10 mouse cellular contexts compared by ENCODE assay signal in the genomic region with DNA sequence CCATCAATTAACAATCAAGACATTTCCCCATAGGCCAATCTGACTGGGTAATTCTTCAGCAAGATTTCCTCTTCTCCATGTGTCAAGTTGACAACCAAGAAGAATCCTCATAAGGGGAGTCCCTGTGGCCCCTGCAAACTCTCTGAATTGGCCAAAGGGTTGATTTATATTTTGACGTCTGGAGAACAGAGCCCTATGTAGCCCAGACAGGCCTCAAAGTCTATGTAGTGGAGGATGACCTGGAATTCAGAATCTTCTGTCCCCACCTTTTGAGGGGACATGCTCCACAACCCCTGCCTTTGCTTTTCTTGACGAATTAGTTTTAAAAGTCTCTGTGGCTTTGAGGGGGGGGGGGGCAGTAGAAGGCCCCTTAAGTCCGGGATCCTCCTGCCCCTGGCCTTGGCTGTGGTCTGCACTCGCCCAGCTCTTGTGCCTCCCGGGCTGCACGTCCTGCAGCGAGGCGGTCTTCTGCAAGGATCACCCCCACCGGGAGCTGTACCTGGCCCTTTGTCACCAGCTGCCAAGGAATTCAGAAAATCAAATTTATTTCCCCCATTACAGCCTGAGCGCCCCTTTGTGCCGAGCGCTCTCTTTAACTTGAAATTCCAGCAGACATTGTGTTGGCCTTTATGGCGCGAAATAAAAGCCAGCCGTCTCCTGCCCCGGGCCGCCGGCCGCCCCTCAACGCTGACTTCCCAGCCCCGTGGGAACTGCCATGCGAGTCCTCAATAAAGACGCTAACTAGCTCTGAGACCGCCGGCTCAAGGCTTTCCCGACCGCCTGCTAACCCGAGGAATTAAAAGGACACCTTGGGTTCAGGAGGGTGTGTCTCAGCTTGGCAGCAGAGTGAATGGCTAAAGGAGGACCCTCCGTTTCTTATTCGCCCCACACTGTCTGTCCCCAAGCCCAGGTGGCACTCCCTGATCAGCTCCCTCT. TPM values are rescaled to one million over a fixed set of nuclear protein-coding genes. Genes with fewer than 3 reads are reported as not detected.
DNase-seq lines count a peak whose midpoint lies in the region; ATAC-seq and TF ChIP-seq lines count a peak whose summit lies in the region.
"Had no signal": no experiment of that assay in that cellular context is flagged by ENCODE, and none has a peak within 500 bp of the region (broad histone marks: within the 10 kb centered on the region; RNA-seq: fewer than 3 reads in every experiment).

No protein-coding gene starts in this region.

- TF ChIP-seq EP300 in stomach, postnatal 0 days (optimal IDR thresholded peaks at IDR 0.05), result no peak

- H3K27ac ChIP-seq in lung, embryonic 16.5 days (ENCODE audit: low read length), result no peak overlapping the region
- H3K27ac ChIP-seq in forebrain, embryonic 13.5 days, result no peak overlapping the region
- H3K27ac ChIP-seq in limb, embryonic 15.5 days, result no peak overlapping the region
- H3K27ac ChIP-seq in stomach, postnatal 0 days (replicated peaks), result no peak overlapping the region

- ATAC-seq in lung, embryonic 16.5 days (ENCODE audit: low read depth), result peak; percentile 41; the same call in 1 of the 2 replicates
- ATAC-seq in forebrain, embryonic 13.5 days, result no peak
- ATAC-seq in limb, embryonic 15.5 days (ENCODE audit: insufficient number of reproducible peaks, low FRiP score, low TSS enrichment, low read depth), result no peak
- no peak for ATAC-seq in stomach, postnatal 0 days (ENCODE audit: low FRiP score, low TSS enrichment)

- H3K36me3 ChIP-seq in lung, embryonic 16.5 days (ENCODE audit: control insufficient read depth, insufficient read depth, low read length), result no peaks in the 10 kb centered on the region
- H3K36me3 ChIP-seq in forebrain, embryonic 13.5 days (ENCODE audit: poor library complexity, severe bottlenecking), result no peaks in the 10 kb centered on the region
- no peaks in the 10 kb centered on the region for H3K36me3 ChIP-seq in limb, embryonic 15.5 days
- H3K36me3 ChIP-seq in stomach, postnatal 0 days (ENCODE audit: control insufficient read depth, insufficient read depth, low read length), result no peaks in the 10 kb centered on the region

- H3K27me3 ChIP-seq in lung, embryonic 16.5 days (ENCODE audit: control insufficient read depth, insufficient read depth, low read depth, low read length), result no peaks in the 10 kb centered on the region
- peaks cover 71% of the 10 kb centered on the region for H3K27me3 ChIP-seq in forebrain, embryonic 13.5 days
- no peaks in the 10 kb centered on the region; the same call in 1 of the 2 replicates for H3K27me3 ChIP-seq in limb, embryonic 15.5 days
- H3K27me3 ChIP-seq in stomach, postnatal 0 days (ENCODE audit: control insufficient read depth, insufficient read depth, low read length), result no peaks in the 10 kb centered on the region

- H3K4me2 ChIP-seq in lung, embryonic 16.5 days (ENCODE audit: low read depth, low read length), result peak overlapping the region; percentile 28; the same call in 1 of the 2 replicates
- peak overlapping the region; percentile 51 for H3K4me2 ChIP-seq in forebrain, embryonic 13.5 days
- H3K4me2 ChIP-seq in limb, embryonic 15.5 days, result peak overlapping the region; percentile 32
- 0 out of 2 replicates have a peak overlapping the region, but pooled peaks have one; percentile 20 for H3K4me2 ChIP-seq in stomach, postnatal 0 days (replicated peaks; ENCODE audit: low read depth)

- 31% methylated on average over 30 of the region's 30 CpGs for WGBS in lung, embryonic 16.5 days
- WGBS in forebrain, embryonic 13.5 days, result 1% methylated on average over 30 of the region's 30 CpGs
- WGBS in limb, embryonic 15.5 days, result 12% methylated on average over 30 of the region's 30 CpGs
- 34% methylated on average over 30 of the region's 30 CpGs for WGBS in stomach, postnatal 0 days

- DNase-seq in lung, adult 18-20 months, result no peak
- DNase-seq in stomach, postnatal 0 days (ENCODE audit: low spot score), result no peak
- DNase-seq in left cerebral cortex, postnatal 10 days (ENCODE audit: extremely low spot score in 1 of 2, low spot score in 2 of 2), result no peak
- DNase-seq in MN1 (ENCODE audit: low spot score), result no peak
- DNase-seq in adrenal gland, postnatal 14 days, result no peak
- DNase-seq: cerebellum, postnatal 36 days; kidney, postnatal 10 days had no signal

- TF ChIP-seq CTCF in stomach, postnatal 0 days (IDR thresholded peaks at IDR 0.05; ENCODE audit: low read depth), result no peak

- no peaks in the 10 kb centered on the region for H3K9me3 ChIP-seq in lung, embryonic 16.5 days (ENCODE audit: control insufficient read depth, low read length)
- H3K9me3 ChIP-seq in forebrain, embryonic 13.5 days (replicated peaks), result no peaks in the 10 kb centered on the region
- no peaks in the 10 kb centered on the region for H3K9me3 ChIP-seq in limb, embryonic 15.5 days
- no peaks in the 10 kb centered on the region for H3K9me3 ChIP-seq in stomach, postnatal 0 days (ENCODE audit: control insufficient read depth, low read length)

- H3K9ac ChIP-seq in lung, embryonic 16.5 days (ENCODE audit: low read length), result peak overlapping the region; percentile 49; the same call in 1 of the 2 replicates
- 0 out of 2 replicates have a peak overlapping the region, but pooled peaks have one; percentile 26 for H3K9ac ChIP-seq in forebrain, embryonic 13.5 days
- H3K9ac ChIP-seq in limb, embryonic 15.5 days, result no peak overlapping the region
- no peak overlapping the region for H3K9ac ChIP-seq in stomach, postnatal 0 days (ENCODE audit: low read length)

- no peak overlapping the region for H3K4me3 ChIP-seq in lung, embryonic 16.5 days (ENCODE audit: low read length)
- H3K4me3 ChIP-seq in forebrain, embryonic 13.5 days, result peak overlapping the region; percentile 18
- H3K4me3 ChIP-seq in limb, embryonic 15.5 days, result peak overlapping the region; percentile 9
- H3K4me3 ChIP-seq in stomach, postnatal 0 days (ENCODE audit: low read depth, low read length), result no peak overlapping the region

- intact Hi-C loops in left cerebral cortex, postnatal 10 days (cut with DNase I), result no loop called here

- H3K4me1 ChIP-seq in lung, embryonic 16.5 days (replicated peaks; ENCODE audit: control insufficient read depth, insufficient read depth, low read length), result peaks cover 27% of the 10 kb centered on the region
- peaks cover 22% of the 10 kb centered on the region for H3K4me1 ChIP-seq in forebrain, embryonic 13.5 days
- H3K4me1 ChIP-seq in limb, embryonic 15.5 days, result peaks cover 26% of the 10 kb centered on the region
- no peaks in the 10 kb centered on the region for H3K4me1 ChIP-seq in stomach, postnatal 0 days (replicated peaks; ENCODE audit: control insufficient read depth, insufficient read depth)

RNA-seq across cellular contexts. Expression of gene Hes1, which starts 56.4 kb away (rescaled TPM):
- 37.1 and 40.7 TPM in 2 replicates for polyA plus RNA-seq in lung, embryonic 16.5 days (2015; fragmentation: Nextera tagmentation; extraction: Ambion mirVana)
- 29.9 and 30.4 TPM in 2 replicates for polyA plus RNA-seq in forebrain, embryonic 13.5 days (2015; fragmentation: Nextera tagmentation; extraction: Ambion mirVana)
- 55.3 and 60.5 TPM in 2 replicates for polyA plus RNA-seq in limb, embryonic 15.5 days (2015; fragmentation: Nextera tagmentation; extraction: Ambion mirVana)
- 66.2 and 73.1 TPM in 2 replicates for polyA plus RNA-seq in stomach, postnatal 0 days (2015; fragmentation: Nextera tagmentation; extraction: Ambion mirVana)
- 10 to 100 TPM; 16.5 to 18.3 TPM for total RNA-seq in left cerebral cortex, postnatal 10 days (2021)
- total RNA-seq in adrenal gland, postnatal 14 days (2021), result 21.0 and 26.6 TPM in 2 replicates

Comparison
In these comparisons a context has a peak if more than half of its experiments do, and no peak if none do; other contexts are left out.
1. H3K4me3 ChIP-seq: peak in forebrain, embryonic 13.5 days (single experiment) and limb, embryonic 15.5 days (single experiment); none in lung, embryonic 16.5 days (single experiment) and stomach, postnatal 0 days (single experiment).
2. H3K9ac ChIP-seq: peak in lung, embryonic 16.5 days (single experiment) and forebrain, embryonic 13.5 days (single experiment); none in limb, embryonic 15.5 days (single experiment) and stomach, postnatal 0 days (single experiment).
3. Peak in every context shown above with its lines, with median percentiles within 50 percentile points of each other: H3K4me2 ChIP-seq.